Mouse (Mus musculus): ENCODE results near the gene Gm10354.
"Not testable (repeated sequence)": the region's sequence is repeated elsewhere in the genome, so short reads cannot be mapped to it uniquely, and the experiment has no call there.

DNA sequence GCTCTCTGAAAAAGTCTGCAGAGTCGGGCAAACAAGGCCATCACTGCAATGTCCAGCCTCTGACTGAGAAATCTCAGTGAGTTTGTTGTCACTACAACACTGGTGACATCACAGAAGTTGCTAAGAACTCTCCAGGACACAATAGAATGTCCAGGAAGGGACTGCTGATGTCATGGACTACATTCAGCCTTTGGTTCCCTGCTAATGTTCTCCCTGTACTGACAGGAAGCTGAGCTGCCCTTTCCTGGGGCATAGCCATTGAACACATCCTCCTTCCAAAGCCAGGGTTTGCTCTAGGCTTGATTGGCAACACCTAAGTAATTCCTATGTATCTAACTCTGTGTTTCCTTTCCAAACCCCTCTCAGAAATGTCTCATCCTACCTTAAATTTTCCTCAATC, at the start of gene Gm10354:
- not testable (repeated sequence) for TF ChIP-seq CTCF (conservative IDR thresholded peaks at IDR 0.05; ENCODE audit: insufficient read depth, insufficient read length, low read depth, low read length); POLR2A (IDR thresholded peaks at IDR 0.05; ENCODE audit: low read depth, low read length)
